Mouse (Mus musculus) kidney, adult 9 months (tissue): ENCODE results near the gene Vwa3b.
"Not testable (repeated sequence)": the region's sequence is repeated elsewhere in the genome, so short reads cannot be mapped to it uniquely, and the experiment has no call there.

Experiments
- DNase-seq: peaks from one replicate; pipeline ENCODE4 v3.0.0; 2022

Vwa3b gene

GRCm38 (mm10) chr1:37025962-37026686 lies at the start of gene Vwa3b:
Vwa3b (plus strand) TSS chr1:37026596.
- peak; percentile 62 for DNase-seq

GRCm38 (mm10) chr1:36976770-36977169 lies 49.6 kb upstream of the Vwa3b start:
- DNase-seq, result no peak

GRCm38 (mm10) chr1:36982191-36982961 lies 44.0 kb upstream of the Vwa3b start:
- DNase-seq, result no peak

GRCm38 (mm10) chr1:36983754-36984153 lies 42.6 kb upstream of the Vwa3b start:
- no peak for DNase-seq

- no peak for DNase-seq
These were observed 42.0 kb upstream of the Vwa3b start for GRCm38 (mm10) chr1:36984406-36984805.

GRCm38 (mm10) chr1:36985896-36986295 lies 40.5 kb upstream of the Vwa3b start:
- DNase-seq, result no peak

GRCm38 (mm10) chr1:36986396-36987160 lies 39.8 kb upstream of the Vwa3b start:
- no peak for DNase-seq

GRCm38 (mm10) chr1:36987172-36988148 lies 38.9 kb upstream of the Vwa3b start:
- DNase-seq, result no peak

- DNase-seq, result no peak
These were observed 38.2 kb upstream of the Vwa3b start for GRCm38 (mm10) chr1:36988161-36988560.

- DNase-seq, result no peak
These were observed 37.8 kb upstream of the Vwa3b start for GRCm38 (mm10) chr1:36988561-36988960.

- DNase-seq, result no peak
These were observed 32.1 kb upstream of the Vwa3b start for GRCm38 (mm10) chr1:36994296-36994695.

GRCm38 (mm10) chr1:36995760-36996159 lies 30.6 kb upstream of the Vwa3b start:
- no peak for DNase-seq

- peak; percentile 57 for DNase-seq
These were observed 29.7 kb upstream of the Vwa3b start for GRCm38 (mm10) chr1:36996561-36997213.

GRCm38 (mm10) chr1:37000307-37000706 lies 26.1 kb upstream of the Vwa3b start:
- DNase-seq, result peak; percentile 33

- no peak for DNase-seq
These were observed 24.6 kb upstream of the Vwa3b start for GRCm38 (mm10) chr1:37001636-37002315.

GRCm38 (mm10) chr1:37002316-37003008 lies 23.9 kb upstream of the Vwa3b start:
- no peak for DNase-seq

GRCm38 (mm10) chr1:37004533-37004932 lies 21.9 kb upstream of the Vwa3b start:
- DNase-seq, result no peak

- DNase-seq, result no peak
These were observed 21.4 kb upstream of the Vwa3b start for GRCm38 (mm10) chr1:37005036-37005435.

GRCm38 (mm10) chr1:37006529-37006928 lies 19.9 kb upstream of the Vwa3b start:
- not testable (repeated sequence) for DNase-seq

GRCm38 (mm10) chr1:37009880-37010279 lies 16.5 kb upstream of the Vwa3b start:
- no peak for DNase-seq
